Mouse (Mus musculus): ENCODE results near the gene Ppp4c. TPM values are rescaled to one million over a fixed set of nuclear protein-coding genes. Genes with fewer than 3 reads are reported as not detected.
A peak's percentile ranks its signal among the peaks of the same experiment; 100 is the strongest.

The Ppp4c gene
- polyA plus RNA-seq (2016; fragmentation: Nextera tagmentation; extraction: Ambion mirVana) = 181 and 192 TPM in 2 replicates

GRCm38 (mm10) chr7:126791851-126792720 lies at the start of gene Ppp4c:
Gene Ppp4c, minus strand, starts transcription at chr7:126792496.
- Histone ChIP-seq H3K36me3 (peaks cover 66% of the 10 kb centered on the region), H3K9me3 (replicated peaks) (no peaks in the 10 kb centered on the region), H3K4me3 (peak within 1 kb of the TSS; percentile 85), H3K4me2 (peak within 1 kb of the TSS; percentile 76), H3K27ac (ENCODE audit: poor library complexity, severe bottlenecking) (peak within 1 kb of the TSS; percentile 92), H3K27me3 (replicated peaks) (no peaks in the 10 kb centered on the region), H3K9ac (peak within 1 kb of the TSS; percentile 94), H3K4me1 (replicated peaks) (peaks cover 47% of the 10 kb centered on the region)
- WGBS = under 1% methylated on average over 72 of the region's 83 CpGs
- peak; percentile 93 for ATAC-seq (ENCODE audit: insufficient number of reproducible peaks, low FRiP score)

- Histone ChIP-seq H3K4me2 (no peak overlapping the region), H3K9ac (no peak overlapping the region), H3K36me3 (no peaks in the 10 kb centered on the region), H3K27me3 (replicated peaks) (peaks cover 35% of the 10 kb centered on the region), H3K9me3 (replicated peaks) (no peaks in the 10 kb centered on the region), H3K4me3 (no peak overlapping the region), H3K4me1 (replicated peaks) (0 out of 2 replicates have a peak, but pooled peaks cover 3% of the 10 kb centered on the region), H3K27ac (ENCODE audit: poor library complexity, severe bottlenecking) (no peak overlapping the region)
- no peak for ATAC-seq (ENCODE audit: insufficient number of reproducible peaks, low FRiP score)
- WGBS = 90% methylated on average over 1 of the region's 1 CpGs
These were observed 41.0 kb upstream of the Ppp4c start for GRCm38 (mm10) chr7:126833294-126833693.

- 1% methylated on average over 21 of the region's 21 CpGs for WGBS
- ATAC-seq (ENCODE audit: insufficient number of reproducible peaks, low FRiP score) = peak; percentile 64
- H3K36me3 ChIP-seq = no peaks in the 10 kb centered on the region
- peaks cover 43% of the 10 kb centered on the region for H3K27me3 ChIP-seq (replicated peaks)
- 0 out of 2 replicates have a peak, but pooled peaks cover 3% of the 10 kb centered on the region for H3K4me1 ChIP-seq (replicated peaks)
- H3K4me3 ChIP-seq = peak overlapping the region; percentile 38
- H3K9ac ChIP-seq = no peak overlapping the region
- H3K4me2 ChIP-seq = peak overlapping the region; percentile 66
- H3K9me3 ChIP-seq (replicated peaks) = no peaks in the 10 kb centered on the region
- H3K27ac ChIP-seq (ENCODE audit: poor library complexity, severe bottlenecking) = no peak overlapping the region
These were observed 39.8 kb upstream of the Ppp4c start for GRCm38 (mm10) chr7:126832036-126832598.

- H3K9me3 ChIP-seq (replicated peaks) = no peaks in the 10 kb centered on the region
- ATAC-seq (ENCODE audit: insufficient number of reproducible peaks, low FRiP score) = no peak
- 0 out of 2 replicates have a peak, but pooled peaks cover 3% of the 10 kb centered on the region for H3K4me1 ChIP-seq (replicated peaks)
- H3K27me3 ChIP-seq (replicated peaks) = peaks cover 48% of the 10 kb centered on the region
- no peak within 1 kb of the TSS for H3K27ac ChIP-seq (ENCODE audit: poor library complexity, severe bottlenecking)
- no peak within 1 kb of the TSS for H3K9ac ChIP-seq
- H3K4me2 ChIP-seq = peak within 1 kb of the TSS; percentile 66
- peak within 1 kb of the TSS; percentile 38 for H3K4me3 ChIP-seq
- no peaks in the 10 kb centered on the region for H3K36me3 ChIP-seq
- 60% methylated on average over 5 of the region's 5 CpGs for WGBS
These were observed 39.2 kb upstream of the Ppp4c start, which contains the start of gene 4930451I11Rik for GRCm38 (mm10) chr7:126831539-126831938. Gene 4930451I11Rik, minus strand, starts transcription at chr7:126831639.

DNA sequence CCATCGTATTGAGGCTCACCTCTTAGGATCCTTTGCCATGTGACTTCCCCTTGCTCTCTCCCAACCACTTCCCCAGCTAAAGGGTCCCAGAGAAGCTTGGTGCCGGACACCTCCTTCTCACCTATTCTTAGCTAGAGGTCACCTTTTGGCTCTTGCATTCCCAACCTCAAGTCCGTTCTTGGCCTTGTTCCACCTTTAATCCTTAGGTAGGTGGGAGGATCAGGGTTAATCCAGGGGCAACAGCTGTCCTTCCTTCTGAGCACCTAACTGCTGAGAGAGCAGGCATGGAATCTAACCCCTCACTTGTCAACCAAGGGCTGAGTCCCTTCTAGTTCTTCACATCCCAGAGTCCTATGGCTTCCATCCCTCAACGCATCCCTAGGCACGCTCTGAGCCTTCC lies 33.7 kb upstream of the Ppp4c start:
- Histone ChIP-seq H3K4me3 (no peak overlapping the region), H3K4me2 (no peak overlapping the region), H3K27me3 (replicated peaks) (peaks cover 82% of the 10 kb centered on the region), H3K9me3 (replicated peaks) (no peaks in the 10 kb centered on the region), H3K36me3 (no peaks in the 10 kb centered on the region), H3K27ac (ENCODE audit: poor library complexity, severe bottlenecking) (no peak overlapping the region), H3K9ac (no peak overlapping the region), H3K4me1 (replicated peaks) (peaks cover 15% of the 10 kb centered on the region)
- no peak for ATAC-seq (ENCODE audit: insufficient number of reproducible peaks, low FRiP score)
- WGBS = 60% methylated on average over 5 of the region's 5 CpGs

DNA sequence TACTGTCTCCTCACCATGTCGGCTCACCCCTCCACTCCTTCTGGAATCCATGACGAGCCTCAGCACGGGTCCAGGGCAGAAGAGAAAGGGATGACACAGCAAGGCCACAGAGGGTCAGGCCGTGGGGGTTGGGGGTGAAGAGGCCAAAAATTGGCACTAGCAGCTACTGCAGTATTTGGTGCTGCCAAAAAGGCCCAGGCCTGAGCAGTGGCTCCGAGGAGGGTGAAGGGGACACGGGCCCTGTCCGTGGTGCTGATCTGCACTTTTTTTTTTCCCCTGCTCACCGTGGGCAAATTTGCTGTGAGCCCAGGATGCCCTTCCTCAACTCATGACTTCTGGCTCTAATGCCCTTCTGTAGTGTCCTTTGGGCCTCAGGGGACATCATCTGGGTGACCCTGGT lies 33.1 kb upstream of the Ppp4c start:
- H3K4me3 ChIP-seq = no peak overlapping the region
- ATAC-seq (ENCODE audit: insufficient number of reproducible peaks, low FRiP score) = no peak
- H3K9me3 ChIP-seq (replicated peaks) = no peaks in the 10 kb centered on the region
- peaks cover 76% of the 10 kb centered on the region for H3K27me3 ChIP-seq (replicated peaks)
- H3K4me1 ChIP-seq (replicated peaks) = peaks cover 15% of the 10 kb centered on the region
- WGBS = 16% methylated on average over 8 of the region's 8 CpGs
- H3K27ac ChIP-seq (ENCODE audit: poor library complexity, severe bottlenecking) = no peak overlapping the region
- no peak overlapping the region for H3K4me2 ChIP-seq
- H3K9ac ChIP-seq = no peak overlapping the region
- H3K36me3 ChIP-seq = no peaks in the 10 kb centered on the region

DNA sequence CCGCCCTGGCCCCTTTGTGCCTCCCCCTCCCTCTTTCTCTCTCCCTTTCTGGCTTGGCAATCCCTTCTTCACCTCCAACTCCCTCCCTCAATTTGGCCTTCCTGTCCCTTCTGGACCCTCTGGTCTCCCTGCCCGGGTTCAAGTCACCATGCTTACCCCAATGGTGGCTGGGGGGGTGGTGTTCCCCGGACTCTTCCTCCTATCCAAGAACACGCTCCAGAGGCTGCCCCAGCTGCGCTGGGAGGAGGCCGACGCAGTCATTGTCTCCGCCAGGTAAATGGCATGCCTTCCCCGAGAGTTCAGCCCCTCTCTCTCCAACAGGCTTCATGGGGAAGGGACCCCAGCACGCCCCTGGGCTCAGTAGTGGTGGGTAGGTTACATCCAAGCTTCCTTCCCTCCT lies 31.6 kb upstream of the Ppp4c start:
- no peaks in the 10 kb centered on the region for H3K36me3 ChIP-seq
- H3K27ac ChIP-seq (ENCODE audit: poor library complexity, severe bottlenecking) = no peak overlapping the region
- 17% methylated on average over 9 of the region's 10 CpGs for WGBS
- no peak overlapping the region for H3K9ac ChIP-seq
- ATAC-seq (ENCODE audit: insufficient number of reproducible peaks, low FRiP score) = no peak
- no peak overlapping the region for H3K4me2 ChIP-seq
- peaks cover 15% of the 10 kb centered on the region for H3K4me1 ChIP-seq (replicated peaks)
- H3K27me3 ChIP-seq (replicated peaks) = peaks cover 62% of the 10 kb centered on the region
- no peak overlapping the region for H3K4me3 ChIP-seq
- no peaks in the 10 kb centered on the region for H3K9me3 ChIP-seq (replicated peaks)

GRCm38 (mm10) chr7:126823202-126823711 lies 31.0 kb upstream of the Ppp4c start:
- no peaks in the 10 kb centered on the region for H3K9me3 ChIP-seq (replicated peaks)
- peaks cover 15% of the 10 kb centered on the region for H3K4me1 ChIP-seq (replicated peaks)
- no peaks in the 10 kb centered on the region for H3K36me3 ChIP-seq
- peak overlapping the region; percentile 64 for H3K4me2 ChIP-seq
- H3K27ac ChIP-seq (ENCODE audit: poor library complexity, severe bottlenecking) = no peak overlapping the region
- ATAC-seq (ENCODE audit: insufficient number of reproducible peaks, low FRiP score) = no peak
- H3K27me3 ChIP-seq (replicated peaks) = peaks cover 55% of the 10 kb centered on the region
- WGBS = 3% methylated on average over 13 of the region's 19 CpGs
- H3K9ac ChIP-seq = 0 out of 2 replicates have a peak overlapping the region, but pooled peaks have one; percentile 2
- peak overlapping the region; percentile 33 for H3K4me3 ChIP-seq

DNA sequence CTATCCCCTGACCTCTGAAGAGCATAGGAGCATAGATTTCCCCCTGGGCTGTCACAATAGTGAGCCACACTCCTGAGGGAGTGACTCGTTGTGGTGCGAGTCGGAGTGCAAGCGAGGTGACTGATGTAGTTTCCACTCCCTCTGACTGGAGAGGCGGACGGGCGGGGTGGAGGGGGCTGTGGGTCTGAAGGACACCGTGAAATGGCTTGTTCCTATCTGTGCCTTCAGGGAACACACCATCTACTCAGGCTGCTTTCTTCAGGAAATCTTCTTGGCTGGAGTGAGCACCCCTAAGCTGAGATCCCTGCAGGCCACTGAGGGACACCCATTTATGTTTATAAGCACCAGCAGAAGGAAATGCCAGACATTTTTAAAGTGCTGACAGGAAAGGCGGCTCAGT lies 30.4 kb upstream of the Ppp4c start:
- H3K9me3 ChIP-seq (replicated peaks) = no peaks in the 10 kb centered on the region
- H3K4me1 ChIP-seq (replicated peaks) = peaks cover 15% of the 10 kb centered on the region
- peak overlapping the region; percentile 64 for H3K4me2 ChIP-seq
- 0 out of 2 replicates have a peak overlapping the region, but pooled peaks have one; percentile 2 for H3K9ac ChIP-seq
- H3K27me3 ChIP-seq (replicated peaks) = peaks cover 53% of the 10 kb centered on the region
- no peak overlapping the region for H3K27ac ChIP-seq (ENCODE audit: poor library complexity, severe bottlenecking)
- ATAC-seq (ENCODE audit: insufficient number of reproducible peaks, low FRiP score) = no peak
- WGBS = 6% methylated on average over 9 of the region's 9 CpGs
- no peaks in the 10 kb centered on the region for H3K36me3 ChIP-seq
- H3K4me3 ChIP-seq = peak overlapping the region; percentile 33

DNA sequence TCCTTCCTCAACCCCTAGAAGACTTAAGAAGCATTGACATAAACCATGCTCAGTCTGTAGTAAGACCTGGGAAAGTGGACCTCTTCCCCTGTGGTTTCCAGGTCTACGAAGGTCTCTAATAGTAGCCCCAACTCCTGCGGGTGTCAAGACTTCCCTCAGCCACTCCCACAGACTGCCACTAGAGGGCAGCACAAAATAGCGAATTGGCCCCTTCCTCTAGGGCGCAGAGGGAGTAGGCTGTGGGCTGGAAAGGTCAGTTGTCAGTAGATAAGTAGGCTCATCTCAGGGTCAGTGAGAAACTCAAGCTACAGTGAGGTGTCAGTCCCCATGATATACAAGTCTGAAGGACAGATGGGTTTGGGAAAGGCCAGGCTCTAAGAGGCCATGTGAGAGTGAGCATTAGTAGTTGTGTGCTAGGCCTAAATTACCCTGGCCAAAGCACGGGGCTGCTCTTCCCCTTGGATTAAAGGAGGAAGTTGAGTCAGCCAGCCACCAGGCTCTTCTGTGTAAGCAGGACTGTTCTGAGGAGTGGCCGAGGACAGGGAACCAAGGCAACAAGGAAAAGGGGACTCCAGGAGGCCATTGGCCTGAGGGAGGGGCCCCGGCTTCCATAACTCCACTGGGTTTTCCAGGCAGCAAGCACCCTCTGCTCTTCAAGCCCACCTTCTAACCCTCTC lies 29.7 kb upstream of the Ppp4c start:
- H3K4me1 ChIP-seq (replicated peaks) = peaks cover 15% of the 10 kb centered on the region
- H3K9me3 ChIP-seq (replicated peaks) = no peaks in the 10 kb centered on the region
- no peaks in the 10 kb centered on the region for H3K36me3 ChIP-seq
- no peak overlapping the region for H3K27ac ChIP-seq (ENCODE audit: poor library complexity, severe bottlenecking)
- no peak overlapping the region for H3K9ac ChIP-seq
- ATAC-seq (ENCODE audit: insufficient number of reproducible peaks, low FRiP score) = peak; percentile 43
- H3K27me3 ChIP-seq (replicated peaks) = peaks cover 45% of the 10 kb centered on the region
- H3K4me2 ChIP-seq = no peak overlapping the region
- H3K4me3 ChIP-seq = no peak overlapping the region
- 19% methylated on average over 7 of the region's 7 CpGs for WGBS

DNA sequence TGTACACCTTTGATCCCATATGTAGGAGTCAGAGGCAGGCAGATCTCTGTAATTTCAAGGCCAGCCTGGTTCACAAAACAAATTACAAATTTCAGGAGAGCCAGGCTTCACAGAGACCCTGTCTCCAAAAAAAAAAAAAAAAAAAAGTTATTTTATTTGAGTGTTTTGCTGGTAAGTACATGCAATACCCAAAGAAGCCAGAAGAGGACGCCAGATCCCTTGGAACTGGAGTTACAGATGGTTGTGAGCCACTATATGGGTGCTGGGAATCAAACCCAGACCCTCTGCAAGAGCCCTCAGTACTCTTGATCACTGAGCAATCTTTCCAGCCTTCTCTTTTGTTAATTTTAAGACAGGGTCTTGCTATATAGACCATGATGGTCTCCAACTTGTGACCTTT lies 26.5 kb upstream of the Ppp4c start:
- no peak overlapping the region for H3K27ac ChIP-seq (ENCODE audit: poor library complexity, severe bottlenecking)
- H3K27me3 ChIP-seq (replicated peaks) = peaks cover 17% of the 10 kb centered on the region
- H3K4me2 ChIP-seq = no peak overlapping the region
- no peak overlapping the region for H3K9ac ChIP-seq
- H3K4me3 ChIP-seq = no peak overlapping the region
- no peak for ATAC-seq (ENCODE audit: insufficient number of reproducible peaks, low FRiP score)
- no peaks in the 10 kb centered on the region for H3K9me3 ChIP-seq (replicated peaks)
- peaks cover 15% of the 10 kb centered on the region for H3K4me1 ChIP-seq (replicated peaks)
- 33% methylated on average over 1 of the region's 1 CpGs for WGBS
- H3K36me3 ChIP-seq = no peaks in the 10 kb centered on the region

All from heart, embryonic 12.5 days (tissue).